Mouse (Mus musculus) embryonic facial prominence, embryonic 13.5 days (tissue): ENCODE measurements around the gene Lce3d. TPM values are rescaled to one million over a fixed set of nuclear protein-coding genes. Genes with fewer than 3 reads are reported as not detected.

ENCODE experiments used
- ATAC-seq: fragments of 200-750 bp; cut with Nextera tagmentation; 2 replicates; pipeline ENCODE4 v1.8.0; 2017; ENCODE audit warnings: low read depth; ENCODE audit not compliant: insufficient number of reproducible peaks, insufficient read depth, low FRiP score, low TSS enrichment
- H3K27ac ChIP-seq: fragments of 300-500 bp; sonication (generic); 2 replicates; pipeline ENCODE4 v1.5.1; 2015; ENCODE audit warnings: moderate library complexity, mild to moderate bottlenecking, inconsistent platforms
- H3K27me3 ChIP-seq: fragments of 300-500 bp; sonication (generic); 2 replicates; pipeline ENCODE4 v1.6.1; 2015; ENCODE audit warnings: mild to moderate bottlenecking, inconsistent platforms
- H3K36me3 ChIP-seq: fragments of 300-500 bp; sonication (generic); 2 replicates; pipeline ENCODE4 v1.6.1; 2015; ENCODE audit warnings: mild to moderate bottlenecking, inconsistent platforms
- H3K4me1 ChIP-seq: fragments of 300-500 bp; sonication (generic); 2 replicates; pipeline ENCODE4 v1.6.1; 2015; ENCODE audit warnings: inconsistent platforms
- H3K4me2 ChIP-seq: fragments of 300-500 bp; sonication (generic); 2 replicates; pipeline ENCODE4 v1.6.1; 2015; ENCODE audit warnings: moderate library complexity, mild to moderate bottlenecking, inconsistent platforms
- H3K4me3 ChIP-seq: fragments of 300-500 bp; sonication (generic); 2 replicates; pipeline ENCODE4 v1.5.1; 2015; ENCODE audit warnings: mild to moderate bottlenecking, inconsistent platforms
- H3K9ac ChIP-seq: fragments of 300-500 bp; sonication (generic); 2 replicates; pipeline ENCODE4 v1.6.1; 2015; ENCODE audit warnings: mild to moderate bottlenecking, inconsistent platforms
- H3K9me3 ChIP-seq: fragments of 300-500 bp; sonication (generic); 2 replicates; pipeline ENCODE4 v1.6.1; 2016; ENCODE audit warnings: inconsistent platforms
- WGBS: fragments of 180-500 bp; shearing (Covaris S2); methylation state at CpG from one replicate; pipeline ENCODE4 v1.1.7; 2015; ENCODE audit warnings: mixed read lengths; 5-methylcytosine and 5-hydroxymethylcytosine counted together
- polyA plus RNA-seq: library from polyadenylated mRNA; unstranded; fragments of >200 nt; fragmentation: Nextera tagmentation; extraction: Ambion mirVana; gene quantifications from 2 replicates; pipeline ENCODE4 v1.2.1, GENCODE M21; 2015

The Lce3d gene
- not detected in 2 replicates for polyA plus RNA-seq

- no peaks in the 10 kb centered on the region for H3K27me3 ChIP-seq
- H3K27ac ChIP-seq: no peak within 1 kb of the TSS
- H3K4me1 ChIP-seq: no peaks in the 10 kb centered on the region
- WGBS: 91% methylated on average over 1 of the region's 1 CpGs
- no peak within 1 kb of the TSS for H3K9ac ChIP-seq
- no peaks in the 10 kb centered on the region for H3K36me3 ChIP-seq
- no peak for ATAC-seq
- H3K9me3 ChIP-seq: no peaks in the 10 kb centered on the region
- no peak within 1 kb of the TSS for H3K4me2 ChIP-seq
- no peak within 1 kb of the TSS for H3K4me3 ChIP-seq
These were observed at the start of gene Lce3d for GRCm38 (mm10) chr3:92957090-92957489. Gene Lce3d, plus strand, starts transcription at chr3:92957390.

- Histone ChIP-seq H3K4me1 (no peaks in the 10 kb centered on the region), H3K4me3 (no peak overlapping the region), H3K4me2 (no peak overlapping the region), H3K9me3 (no peaks in the 10 kb centered on the region), H3K9ac (no peak overlapping the region), H3K27me3 (no peaks in the 10 kb centered on the region), H3K27ac (no peak overlapping the region), H3K36me3 (no peaks in the 10 kb centered on the region)
- no peak for ATAC-seq
- WGBS: 25% methylated on average over 4 of the region's 4 CpGs
These were observed 49.6 kb upstream of the Lce3d start for GRCm38 (mm10) chr3:92907571-92907970.

GRCm38 (mm10) chr3:92920364-92920763 lies 36.8 kb upstream of the Lce3d start:
- H3K9me3 ChIP-seq: no peaks in the 10 kb centered on the region
- WGBS: 64% methylated on average over 4 of the region's 4 CpGs
- no peaks in the 10 kb centered on the region for H3K4me1 ChIP-seq
- no peak overlapping the region for H3K27ac ChIP-seq
- H3K36me3 ChIP-seq: no peaks in the 10 kb centered on the region
- no peak overlapping the region for H3K9ac ChIP-seq
- H3K4me2 ChIP-seq: no peak overlapping the region
- ATAC-seq: no peak
- H3K27me3 ChIP-seq: no peaks in the 10 kb centered on the region
- H3K4me3 ChIP-seq: no peak overlapping the region

- no peaks in the 10 kb centered on the region for H3K36me3 ChIP-seq
- H3K4me2 ChIP-seq: no peak within 1 kb of the TSS
- no peaks in the 10 kb centered on the region for H3K4me1 ChIP-seq
- H3K27ac ChIP-seq: no peak within 1 kb of the TSS
- 71% methylated on average over 2 of the region's 2 CpGs for WGBS
- H3K9me3 ChIP-seq: no peaks in the 10 kb centered on the region
- H3K9ac ChIP-seq: no peak within 1 kb of the TSS
- no peak for ATAC-seq
- H3K4me3 ChIP-seq: no peak within 1 kb of the TSS
- no peaks in the 10 kb centered on the region for H3K27me3 ChIP-seq
These were observed 31.1 kb upstream of the Lce3d start, which contains the start of gene Lce3a for GRCm38 (mm10) chr3:92926130-92926529. Gene Lce3a, minus strand, starts transcription at chr3:92926230.

DNA sequence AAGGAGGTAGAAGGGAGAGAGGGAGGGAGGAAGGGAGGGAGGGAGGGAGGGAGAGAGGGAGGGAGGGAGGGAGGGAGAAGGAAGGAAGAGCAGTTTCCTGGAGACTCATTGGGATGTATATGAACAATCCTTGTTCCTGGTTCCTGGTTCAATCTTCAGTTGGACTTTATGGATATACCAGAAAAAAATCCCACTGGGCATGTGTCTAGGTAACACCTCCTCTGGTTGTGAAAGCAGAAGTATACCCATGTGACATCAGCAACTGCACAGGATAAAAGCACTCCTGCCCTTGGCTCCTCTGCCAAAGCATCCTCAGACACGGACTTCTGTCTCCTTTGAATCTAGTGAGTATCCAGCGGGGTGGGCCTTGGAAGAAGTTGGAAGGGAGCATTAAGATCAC lies 24.5 kb upstream of the Lce3d start, which contains the start of gene Lce3b:
Gene Lce3b (plus strand): TSS at position 301 of the 400 bp plus-strand sequence.
- Histone ChIP-seq H3K27ac (no peak within 1 kb of the TSS), H3K27me3 (no peaks in the 10 kb centered on the region), H3K4me1 (no peaks in the 10 kb centered on the region), H3K36me3 (no peaks in the 10 kb centered on the region), H3K4me2 (no peak within 1 kb of the TSS), H3K9ac (no peak within 1 kb of the TSS), H3K4me3 (no peak within 1 kb of the TSS), H3K9me3 (no peaks in the 10 kb centered on the region)
- no peak for ATAC-seq
- WGBS: 51% methylated on average over 2 of the region's 2 CpGs

DNA sequence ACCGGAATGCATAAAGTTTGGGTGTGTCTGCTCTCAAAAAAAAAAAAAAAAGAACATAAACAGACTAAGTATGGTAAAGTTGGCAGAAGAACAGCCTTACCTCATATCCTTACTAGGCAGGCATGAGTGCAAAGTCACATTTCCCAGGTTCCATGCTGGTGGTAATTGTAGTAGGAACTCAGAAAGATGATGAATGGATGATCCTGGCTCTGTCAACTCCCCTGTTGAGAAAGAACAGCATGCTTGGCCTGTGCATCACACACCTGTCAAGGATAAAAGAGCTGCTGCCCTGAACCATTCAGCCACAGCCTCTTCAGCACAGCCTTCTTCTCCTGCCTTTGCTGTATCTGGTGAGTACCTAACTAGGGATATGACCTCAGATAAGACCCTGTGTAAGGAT lies 13.0 kb upstream of the Lce3d start, which contains the start of gene Lce3c:
Gene Lce3c (plus strand): TSS at position 301 of the 400 bp plus-strand sequence.
- WGBS: 76% methylated on average over 1 of the region's 1 CpGs

GRCm38 (mm10) chr3:92966761-92967160 lies 9.6 kb downstream of the Lce3d start, which contains the start of gene Lce3e:
Gene Lce3e, plus strand, starts transcription at chr3:92967061.
- ATAC-seq: no peak
- Histone ChIP-seq H3K4me1 (no peaks in the 10 kb centered on the region), H3K4me3 (no peak within 1 kb of the TSS), H3K4me2 (no peak within 1 kb of the TSS), H3K27me3 (no peaks in the 10 kb centered on the region), H3K27ac (no peak within 1 kb of the TSS), H3K9ac (no peak within 1 kb of the TSS), H3K36me3 (no peaks in the 10 kb centered on the region), H3K9me3 (no peaks in the 10 kb centered on the region)
- WGBS: 90% methylated on average over 2 of the region's 2 CpGs

More for the DNA sequence above, 13.0 kb upstream of the Lce3d start, which contains the start of gene Lce3c:
- H3K27ac ChIP-seq: no peak within 1 kb of the TSS
- no peaks in the 10 kb centered on the region for H3K4me1 ChIP-seq
- no peak for ATAC-seq
- no peak within 1 kb of the TSS for H3K9ac ChIP-seq
- H3K4me2 ChIP-seq: no peak within 1 kb of the TSS
- H3K4me3 ChIP-seq: no peak within 1 kb of the TSS
- H3K27me3 ChIP-seq: no peaks in the 10 kb centered on the region
- H3K36me3 ChIP-seq: no peaks in the 10 kb centered on the region
- no peaks in the 10 kb centered on the region for H3K9me3 ChIP-seq

DNA sequence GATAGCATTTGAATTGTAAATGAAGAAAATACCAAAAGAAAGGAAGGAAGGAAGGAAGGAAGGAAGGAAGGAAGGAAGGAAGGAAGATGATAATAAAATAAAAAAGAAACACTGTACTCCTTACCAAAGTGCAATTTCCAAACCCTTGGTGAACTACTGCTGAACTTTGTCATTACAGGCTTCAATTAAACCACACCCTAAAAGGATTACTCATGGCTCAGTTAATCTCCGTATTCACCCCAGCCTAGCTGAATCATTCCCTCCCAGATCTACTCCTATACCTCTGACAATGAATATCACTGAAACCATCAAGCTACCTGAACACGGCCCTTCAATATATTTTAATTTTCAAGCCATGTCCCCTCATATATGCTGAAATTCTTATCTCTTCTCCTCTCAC lies 21.3 kb downstream of the Lce3d start:
- no peak overlapping the region for H3K9ac ChIP-seq
- no peak for ATAC-seq
- H3K27ac ChIP-seq: no peak overlapping the region
- H3K4me3 ChIP-seq: no peak overlapping the region
- H3K4me1 ChIP-seq: no peaks in the 10 kb centered on the region
- no peaks in the 10 kb centered on the region for H3K9me3 ChIP-seq
- WGBS: 58% methylated on average over 2 of the region's 2 CpGs
- H3K27me3 ChIP-seq: no peaks in the 10 kb centered on the region
- no peaks in the 10 kb centered on the region for H3K36me3 ChIP-seq
- no peak overlapping the region for H3K4me2 ChIP-seq

DNA sequence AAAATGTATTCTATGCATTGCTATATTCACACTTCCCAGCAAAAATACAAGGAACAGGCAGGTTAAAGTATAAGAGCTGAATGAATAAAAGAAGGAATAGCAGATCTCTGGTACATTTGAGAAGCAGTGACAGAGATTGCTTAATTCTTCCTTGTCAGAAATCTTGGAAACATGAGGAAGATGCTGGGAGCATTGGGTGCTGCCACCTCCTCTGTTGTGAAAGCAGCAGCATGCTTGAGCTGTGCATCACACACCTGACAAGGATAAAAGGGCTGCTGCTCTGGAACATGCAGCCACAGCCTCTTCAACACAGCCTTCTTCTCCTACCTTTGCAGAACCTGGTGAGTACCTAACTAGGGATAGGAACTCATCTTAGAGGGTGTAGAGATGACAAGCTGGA lies 34.7 kb downstream of the Lce3d start, which contains the start of gene Lce3f:
Gene Lce3f (plus strand): TSS at position 301 of the 400 bp plus-strand sequence.
- no peak within 1 kb of the TSS for H3K9ac ChIP-seq
- H3K9me3 ChIP-seq: no peaks in the 10 kb centered on the region
- no peak within 1 kb of the TSS for H3K27ac ChIP-seq
- H3K4me3 ChIP-seq: no peak within 1 kb of the TSS
- no peaks in the 10 kb centered on the region for H3K4me1 ChIP-seq
- H3K36me3 ChIP-seq: no peaks in the 10 kb centered on the region
- no peaks in the 10 kb centered on the region for H3K27me3 ChIP-seq
- no peak for ATAC-seq
- no peak within 1 kb of the TSS for H3K4me2 ChIP-seq

DNA sequence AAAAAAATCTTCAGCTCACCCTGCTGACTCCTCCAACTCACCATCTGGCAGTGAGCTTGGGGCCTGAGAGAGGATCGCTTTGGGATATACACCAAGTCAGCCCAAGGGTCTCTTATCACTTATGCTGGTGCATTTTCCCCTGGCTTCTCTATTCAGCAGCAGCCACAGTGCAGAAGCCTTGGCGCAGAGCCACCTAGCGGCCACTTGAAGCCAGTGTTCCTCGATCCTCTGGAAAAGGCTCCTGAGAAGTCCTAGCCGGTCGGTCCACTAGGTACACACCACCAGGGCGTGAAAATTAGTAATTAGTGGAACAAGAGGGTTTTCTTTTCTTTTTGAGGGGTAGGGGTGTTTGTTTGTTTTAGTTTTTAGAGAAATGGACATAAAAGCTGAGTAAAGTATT lies 41.5 kb downstream of the Lce3d start:
- no peaks in the 10 kb centered on the region for H3K4me1 ChIP-seq
- no peak overlapping the region for H3K9ac ChIP-seq
- no peak for ATAC-seq
- no peak overlapping the region for H3K4me3 ChIP-seq
- H3K36me3 ChIP-seq: no peaks in the 10 kb centered on the region
- no peaks in the 10 kb centered on the region for H3K9me3 ChIP-seq
- no peaks in the 10 kb centered on the region for H3K27me3 ChIP-seq
- H3K27ac ChIP-seq: no peak overlapping the region
- 3% methylated on average over 7 of the region's 7 CpGs for WGBS
- H3K4me2 ChIP-seq: no peak overlapping the region

DNA sequence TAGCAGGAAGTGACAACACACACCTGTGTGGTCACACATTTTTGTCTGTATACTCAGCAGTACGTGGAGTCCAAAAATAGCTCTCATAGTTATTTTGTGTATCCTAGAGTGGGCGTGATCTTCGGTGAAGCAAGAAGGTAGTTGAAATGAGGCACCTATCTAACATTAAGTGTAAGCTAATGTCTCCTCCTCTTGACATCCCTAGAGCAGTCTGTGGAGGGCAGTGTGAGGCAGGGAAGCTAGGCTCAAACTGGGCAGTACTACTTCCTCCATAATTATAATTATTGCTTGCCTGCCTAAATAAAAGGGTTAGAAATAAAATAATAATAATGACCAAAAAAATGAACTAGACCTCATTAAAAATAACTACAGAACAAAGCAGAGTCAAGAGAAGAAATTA lies 43.4 kb downstream of the Lce3d start:
- H3K9me3 ChIP-seq: no peaks in the 10 kb centered on the region
- no peaks in the 10 kb centered on the region for H3K4me1 ChIP-seq
- no peak for ATAC-seq
- 77% methylated on average over 3 of the region's 3 CpGs for WGBS
- H3K36me3 ChIP-seq: no peaks in the 10 kb centered on the region
- H3K27me3 ChIP-seq: no peaks in the 10 kb centered on the region
- no peak overlapping the region for H3K4me3 ChIP-seq
- H3K27ac ChIP-seq: no peak overlapping the region
- H3K9ac ChIP-seq: no peak overlapping the region
- H3K4me2 ChIP-seq: no peak overlapping the region

DNA sequence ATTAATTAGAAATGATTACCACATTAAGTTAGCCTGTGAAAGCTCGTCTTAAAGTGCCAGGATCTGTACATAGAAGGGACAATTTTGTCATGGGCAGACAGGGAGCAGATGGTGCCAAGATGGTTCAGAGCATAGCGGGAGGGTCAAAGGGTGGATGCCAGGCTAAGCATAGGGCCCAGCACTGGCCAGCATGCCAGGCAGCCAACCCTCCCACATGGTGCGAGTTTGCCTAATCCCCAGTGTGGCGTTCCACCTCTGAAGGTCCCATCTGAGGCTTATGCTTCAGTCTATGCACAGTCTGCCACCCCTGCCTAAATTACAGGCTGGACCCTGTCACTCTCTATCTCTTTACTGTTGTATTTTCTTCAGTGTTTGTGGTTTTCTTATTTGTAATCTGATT lies 45.7 kb downstream of the Lce3d start:
- Histone ChIP-seq H3K9me3 (no peaks in the 10 kb centered on the region), H3K9ac (no peak overlapping the region), H3K4me1 (no peaks in the 10 kb centered on the region), H3K36me3 (no peaks in the 10 kb centered on the region), H3K4me2 (no peak overlapping the region), H3K4me3 (no peak overlapping the region), H3K27me3 (no peaks in the 10 kb centered on the region), H3K27ac (no peak overlapping the region)
- no peak for ATAC-seq
- WGBS: 68% methylated on average over 4 of the region's 4 CpGs
